Mouse (Mus musculus) kidney, postnatal 10 days (tissue): Measurements from ENCODE around the gene Zfp873.
"Not testable (repeated sequence)": the region's sequence is repeated elsewhere in the genome, so short reads cannot be mapped to it uniquely, and the experiment has no call there.

Experiments used
- DNase-seq: peaks from one replicate; pipeline ENCODE4 v3.0.0; 2021; ENCODE audit warnings: mixed read lengths

The Zfp873 gene

GRCm38 (mm10) chr10:82047597-82048459 lies at the start of gene Zfp873:
Gene Zfp873 (plus strand): TSS chr10:82048123.
- DNase-seq: peak; percentile 96

- not testable (repeated sequence) for DNase-seq
Measured at GRCm38 (mm10) chr10:82003209-82003608, 44.7 kb upstream of the Zfp873 start.

- DNase-seq: peak; percentile 13
Measured at GRCm38 (mm10) chr10:82004822-82005221, 43.1 kb upstream of the Zfp873 start.

GRCm38 (mm10) chr10:82042191-82042590 lies 5.7 kb upstream of the Zfp873 start:
- DNase-seq: no peak

- DNase-seq: no peak
Measured at GRCm38 (mm10) chr10:82046603-82047002, 1.3 kb upstream of the Zfp873 start.

- DNase-seq: not testable (repeated sequence)
Measured at GRCm38 (mm10) chr10:82048460-82048804, 509 bp downstream of the Zfp873 start.

- DNase-seq: peak; percentile 72
Measured at GRCm38 (mm10) chr10:82082728-82083621, 35.1 kb downstream of the Zfp873 start, which contains the start of gene BC024063. Gene BC024063 (plus strand): TSS chr10:82083353.

- DNase-seq: not testable (repeated sequence)
Measured at GRCm38 (mm10) chr10:82083622-82083971, 35.7 kb downstream of the Zfp873 start.
